Mouse (Mus musculus): ENCODE measurements at regions not wholly inside any gene's neighbourhood (a gene's known extent, or its start where the extent isn't known, plus 50 kb on each side); places are given as distances from the start of the nearest gene placed in this dataset.

DNA sequence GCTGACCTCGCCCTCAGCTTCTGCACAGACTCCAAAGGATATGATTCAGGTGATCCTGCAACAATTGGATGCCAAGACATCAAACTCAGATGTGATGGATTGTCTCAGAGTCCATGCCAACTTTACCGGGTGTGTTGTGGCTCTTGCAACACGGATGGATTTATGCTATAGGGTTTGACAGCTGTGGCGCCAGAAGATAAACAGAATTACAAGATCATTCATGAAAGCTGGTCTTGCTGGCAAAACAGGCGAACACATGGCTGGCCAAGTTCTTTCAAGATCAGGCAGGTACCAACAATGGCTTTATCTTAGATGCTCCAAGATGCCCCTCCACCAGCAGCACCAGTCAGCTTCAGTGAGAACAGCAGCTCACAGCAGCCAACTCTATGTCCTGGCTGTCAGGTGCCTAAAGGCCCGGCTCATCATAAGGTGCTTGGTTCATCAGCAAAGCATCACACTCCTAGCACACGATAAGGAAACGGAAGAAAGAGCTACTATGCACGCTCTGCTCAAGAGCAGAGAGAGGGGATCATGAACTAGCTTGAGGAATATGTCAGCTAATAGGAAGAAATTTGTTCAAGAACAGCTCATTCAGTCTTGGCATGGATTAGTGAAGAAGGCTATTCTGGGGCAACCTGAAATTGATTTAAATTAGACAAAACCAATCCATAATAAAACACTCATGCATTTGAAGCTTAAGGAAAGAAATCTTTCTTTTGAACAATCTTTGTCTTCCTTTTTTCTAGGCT, 229.9 kb upstream of the Map3k1 start:
- no peak for DNase-seq (ENCODE audit: low spot score in 2 of 2)

DNA sequence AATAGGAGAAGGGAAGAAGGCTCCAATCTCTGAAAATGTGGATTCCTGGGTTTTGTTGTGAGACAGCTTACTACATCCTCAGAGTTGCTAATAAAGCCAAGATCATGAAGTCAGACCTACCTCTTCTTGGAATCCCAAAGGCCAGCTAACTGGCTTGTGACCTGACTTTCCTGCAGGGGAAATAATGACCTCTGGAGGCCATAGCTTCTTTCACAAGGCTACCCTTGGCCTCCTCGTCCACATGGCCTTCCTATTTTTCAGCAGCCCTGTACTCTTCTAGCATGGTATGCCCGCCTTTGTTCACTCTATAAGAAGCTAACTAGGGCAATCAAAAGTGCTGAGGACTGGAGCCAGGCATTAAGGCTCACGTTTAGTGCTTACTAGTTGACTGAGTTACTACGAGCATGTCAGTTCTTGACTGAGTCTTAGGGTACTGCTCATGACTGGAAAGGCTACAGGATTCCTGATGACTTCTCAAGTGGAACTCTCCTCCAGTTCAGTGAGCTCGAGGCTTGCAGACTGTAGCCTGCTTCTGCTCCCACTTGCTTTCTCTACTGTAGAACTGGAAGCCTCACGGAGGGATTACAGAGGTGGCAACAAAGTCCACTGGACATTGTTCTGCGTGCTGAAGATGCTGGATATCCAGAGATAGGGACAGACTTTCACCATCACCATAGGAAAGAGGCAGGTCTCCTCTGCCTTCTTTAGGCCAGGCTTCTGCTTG, 230.8 kb upstream of the Map3k1 start:
- no peak for DNase-seq (ENCODE audit: low spot score in 2 of 2)

DNA sequence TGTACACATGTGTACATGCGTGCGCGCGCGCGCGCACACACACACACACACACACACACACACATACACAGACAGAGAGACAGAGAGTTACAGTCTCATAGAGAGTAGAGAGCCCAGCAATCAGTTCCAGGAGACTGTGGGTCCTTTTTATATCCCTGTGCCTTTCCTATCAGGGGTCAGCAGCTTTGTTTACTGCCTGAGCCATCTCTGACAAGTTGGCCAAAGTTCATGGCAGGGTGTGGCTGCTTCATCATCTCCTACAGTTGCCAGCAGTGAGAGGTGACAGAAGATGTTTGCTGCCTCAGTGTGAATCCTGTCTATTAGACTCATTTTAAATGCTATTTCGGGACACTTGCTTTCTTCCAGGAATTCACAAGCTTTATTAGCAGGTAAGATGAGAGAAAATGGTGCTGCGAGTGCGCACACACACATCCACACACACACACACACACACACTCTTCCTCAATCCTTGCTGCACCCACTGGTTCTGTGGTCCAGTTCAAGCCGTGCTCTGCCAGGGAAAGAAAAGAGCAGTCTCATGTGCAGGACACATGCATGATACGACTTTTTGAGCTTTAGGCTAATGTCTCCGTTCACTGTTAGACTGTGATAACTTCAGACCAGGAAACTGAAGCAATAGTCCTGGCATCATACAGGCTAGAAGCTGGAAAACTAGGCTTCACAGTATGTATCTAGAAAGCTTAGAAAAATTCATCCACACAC, 234.9 kb upstream of the Map3k1 start:
- DNase-seq (ENCODE audit: low spot score in 2 of 2) = no peak

DNA sequence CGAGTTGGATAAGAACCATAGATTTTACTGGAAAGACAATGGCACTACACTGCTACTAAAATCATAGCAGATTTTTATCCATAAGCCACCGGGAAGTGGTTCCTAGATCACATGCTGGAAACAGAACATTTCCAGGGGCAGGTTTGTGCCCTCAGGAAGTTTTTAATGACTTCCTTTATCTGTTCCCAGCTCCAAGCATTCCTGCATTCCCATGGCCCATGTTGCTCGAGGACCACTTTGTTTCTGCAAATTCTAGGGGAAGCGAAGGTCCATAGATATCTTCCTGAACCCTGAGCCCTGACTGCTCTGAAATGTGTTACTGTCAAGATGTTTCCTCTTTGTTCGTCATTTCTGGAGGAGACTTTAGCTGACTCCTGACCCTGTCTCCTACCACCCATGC, 235.6 kb upstream of the Map3k1 start:
- DNase-seq (ENCODE audit: low spot score in 2 of 2) = no peak

DNA sequence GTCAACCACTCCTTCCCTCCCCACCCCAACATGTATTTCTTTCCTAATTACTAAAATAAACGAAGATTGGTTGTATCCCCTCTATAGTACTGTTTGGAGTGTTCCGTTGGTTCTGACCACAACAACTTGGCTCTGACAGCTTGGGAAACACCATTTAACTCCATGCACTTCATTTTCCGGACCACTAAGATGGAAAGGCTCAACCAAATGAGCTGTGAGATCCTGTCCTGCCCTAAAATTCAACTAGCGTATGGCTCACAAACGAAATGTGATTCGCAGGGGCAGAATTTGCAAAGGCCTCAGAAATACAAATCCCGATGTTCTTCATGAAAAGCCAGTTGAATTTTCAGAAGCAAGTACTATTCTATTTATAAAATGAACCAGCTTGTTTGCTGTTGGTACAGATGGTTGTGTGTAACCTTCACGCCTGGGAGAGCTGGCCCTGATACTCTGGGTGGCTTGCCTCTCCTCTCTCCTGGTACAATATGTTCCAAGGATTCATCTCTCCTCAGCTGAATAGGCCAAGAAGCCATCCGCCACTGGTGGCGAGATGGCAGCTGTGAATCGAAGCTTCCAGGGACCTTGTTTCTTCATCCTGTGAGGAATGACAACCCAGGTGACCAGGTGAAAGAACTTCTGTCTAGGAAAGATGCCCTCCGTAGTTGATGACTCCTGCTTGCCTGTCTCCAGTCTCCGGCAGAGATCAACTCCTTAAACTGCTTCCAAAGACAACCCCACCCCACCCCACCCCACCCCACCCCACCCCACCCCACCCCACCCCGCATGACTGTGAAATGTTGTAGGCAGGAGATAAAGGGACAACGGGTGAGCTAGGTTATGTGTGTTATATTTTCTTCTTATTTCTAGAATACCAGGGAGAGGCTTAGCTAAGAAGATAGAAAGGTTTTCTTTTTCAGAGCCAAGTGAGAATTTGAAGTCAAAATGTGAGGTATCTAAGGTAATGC, 237.7 kb upstream of the Map3k1 start:
- no peak for DNase-seq (ENCODE audit: low spot score in 2 of 2)

DNA sequence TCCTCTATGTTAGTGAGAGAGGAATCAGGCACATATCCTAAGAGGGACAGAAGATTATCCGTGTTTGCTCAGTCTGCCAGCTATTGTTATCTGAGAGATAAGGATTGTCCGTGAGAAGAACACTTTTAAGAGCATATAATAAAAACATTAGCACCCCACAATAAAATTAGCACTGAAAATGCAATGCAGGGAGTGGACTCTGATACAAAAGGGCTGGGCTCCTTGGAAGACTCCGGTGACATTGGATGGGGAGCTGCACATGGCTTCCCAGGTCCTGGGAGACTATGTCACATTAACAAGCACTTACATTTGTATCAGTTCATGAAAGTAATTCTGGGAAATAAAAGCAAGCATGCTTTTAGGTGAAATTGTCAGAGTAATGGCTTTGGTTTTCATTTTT, 238.6 kb upstream of the Map3k1 start:
- DNase-seq (ENCODE audit: low spot score in 2 of 2) = no peak

DNA sequence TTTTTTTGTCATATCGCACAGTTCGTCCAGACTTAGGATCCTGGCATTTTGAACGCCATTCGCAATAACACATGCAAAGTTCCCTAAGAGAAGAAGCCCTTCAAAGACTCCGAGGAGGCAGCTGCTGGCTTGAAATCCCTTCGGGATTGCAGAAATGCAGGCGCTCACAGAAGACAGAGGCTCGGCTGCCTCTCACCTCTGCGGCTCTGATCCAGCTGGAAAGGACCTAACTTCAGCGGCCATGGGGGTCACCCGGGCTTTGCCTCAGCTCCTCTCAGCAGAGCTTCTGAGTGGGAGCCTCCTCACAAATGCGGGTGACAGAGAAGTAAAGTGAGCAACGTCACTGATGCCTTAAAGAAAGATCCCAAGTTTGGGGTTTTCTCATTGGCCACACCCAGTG, 239.1 kb upstream of the Map3k1 start:
- DNase-seq (ENCODE audit: low spot score in 2 of 2) = no peak

DNA sequence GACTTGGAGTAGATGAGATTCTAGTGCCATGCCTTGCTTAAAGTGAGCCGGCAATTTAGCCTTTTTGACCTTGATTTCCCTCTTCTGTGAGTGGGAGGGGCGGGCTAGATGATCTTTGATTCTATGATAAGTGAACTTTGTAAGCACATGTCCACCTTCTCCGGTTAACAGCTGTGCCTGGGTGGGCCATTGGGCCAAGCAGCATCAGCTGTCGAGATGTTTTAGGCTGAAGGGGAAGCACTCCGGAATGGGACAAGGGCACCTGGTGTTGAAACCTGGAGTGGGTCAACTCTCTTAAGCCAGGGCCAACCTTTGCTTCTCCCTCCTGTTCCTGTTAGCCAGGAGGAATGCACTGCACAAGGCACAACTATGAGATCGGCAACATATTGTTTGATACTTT, 239.5 kb upstream of the Map3k1 start:
- no peak for DNase-seq (ENCODE audit: low spot score in 2 of 2)

DNA sequence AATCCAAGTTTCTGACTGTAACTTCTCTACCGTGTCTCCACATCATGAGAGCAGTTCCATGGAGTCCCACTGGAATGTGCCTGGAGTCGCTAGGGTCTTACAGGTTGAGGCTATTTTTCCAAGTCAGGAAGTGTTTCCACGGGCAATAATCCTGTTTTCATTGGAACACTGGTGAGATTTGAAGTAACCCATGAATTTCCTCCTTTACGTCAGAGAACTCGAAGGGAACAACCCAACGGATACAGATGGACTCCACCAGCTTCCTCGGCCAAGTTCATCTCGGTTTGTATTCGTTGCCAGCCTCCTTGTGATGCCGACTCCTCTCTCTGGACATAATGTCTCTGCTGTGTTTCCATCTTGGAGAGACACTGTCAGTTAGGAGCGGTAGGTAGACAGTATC, 237.4 kb upstream of the Ankrd55 start:
- no peak for DNase-seq (ENCODE audit: low spot score in 2 of 2)

DNA sequence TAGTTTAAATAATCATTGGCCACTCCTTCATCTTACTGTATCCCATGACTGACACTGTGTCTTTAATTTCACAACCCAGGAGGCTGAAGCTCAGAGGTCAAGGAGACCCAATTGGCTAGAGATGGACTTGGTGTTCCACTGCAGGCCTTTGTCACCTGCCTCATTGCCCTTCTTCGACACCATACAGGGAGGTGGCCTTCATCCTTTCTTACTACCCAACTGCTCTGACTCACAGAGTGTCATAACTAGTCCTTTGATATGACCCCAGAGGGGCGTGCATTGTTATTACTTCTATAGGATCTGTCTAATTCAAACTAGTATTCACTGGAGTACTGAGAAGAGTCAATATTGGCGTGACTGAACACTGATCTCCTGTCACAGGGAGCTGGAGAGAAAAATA, 236.2 kb upstream of the Ankrd55 start:
- no peak for DNase-seq (ENCODE audit: low spot score in 2 of 2)

DNA sequence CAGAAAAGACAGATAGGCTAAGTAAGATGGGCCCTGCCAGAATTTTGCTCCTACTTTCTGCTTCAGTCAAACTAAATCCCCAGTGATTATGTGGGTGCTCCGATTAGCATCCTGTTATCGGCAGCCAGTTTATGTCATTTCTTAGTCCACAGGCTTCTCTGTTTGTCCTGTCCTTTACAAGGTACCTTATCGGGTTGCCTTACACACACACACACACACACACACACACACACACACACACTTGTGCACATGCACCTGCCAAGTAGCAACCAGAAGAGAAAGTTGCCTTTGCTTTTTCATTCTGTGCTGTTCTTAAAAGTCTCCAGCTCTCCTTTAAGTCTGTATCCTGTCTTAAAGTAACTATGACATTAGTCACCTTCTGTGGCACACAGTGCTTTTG, 235.8 kb upstream of the Ankrd55 start:
- no peak for DNase-seq (ENCODE audit: low spot score in 2 of 2)

DNA sequence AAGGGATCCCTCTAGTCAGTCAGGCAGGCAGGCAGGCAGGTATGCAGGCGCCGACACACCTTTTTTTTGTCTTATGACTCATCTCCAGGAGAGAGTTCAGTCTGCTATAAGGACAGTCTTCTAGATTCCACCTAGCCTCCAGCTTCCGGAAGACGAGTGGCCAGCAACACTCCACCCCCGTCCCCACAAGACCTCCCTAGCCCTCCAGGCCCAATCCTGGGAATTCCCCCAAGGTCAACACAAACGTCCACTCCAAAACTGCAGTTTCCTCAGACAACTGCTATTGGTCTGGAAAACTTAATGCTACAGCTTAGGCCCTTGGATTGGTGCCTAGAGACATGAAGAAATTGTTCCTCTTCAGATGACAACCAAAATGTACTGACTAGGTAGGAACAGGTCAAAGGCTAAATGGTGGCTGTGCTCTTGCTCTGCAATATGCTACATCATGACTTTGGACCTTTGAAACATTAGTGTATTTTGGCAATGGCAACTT, 233.3 kb upstream of the Ankrd55 start:
- DNase-seq (ENCODE audit: low spot score in 2 of 2) = no peak

DNA sequence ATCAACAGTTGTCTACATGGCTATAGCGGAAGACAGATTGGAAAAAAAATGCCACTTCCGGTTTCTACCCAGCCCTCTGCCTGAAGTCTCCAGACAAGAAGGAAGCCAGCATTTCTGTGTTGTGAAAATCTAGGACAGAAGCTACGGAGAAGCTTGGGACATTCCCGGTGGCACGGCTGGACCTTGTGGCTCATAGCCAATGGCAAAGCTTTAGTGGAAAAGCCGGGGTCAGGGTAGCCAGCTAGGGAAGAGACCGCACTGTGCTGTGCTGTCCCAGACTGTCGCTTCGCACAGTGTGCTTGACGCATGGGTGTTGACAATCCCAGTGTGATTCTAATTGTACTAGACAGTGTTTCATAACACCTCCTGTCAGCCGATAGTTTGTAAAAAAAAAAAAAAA, 230.0 kb upstream of the Ankrd55 start:
- DNase-seq (ENCODE audit: low spot score in 2 of 2) = no peak

DNA sequence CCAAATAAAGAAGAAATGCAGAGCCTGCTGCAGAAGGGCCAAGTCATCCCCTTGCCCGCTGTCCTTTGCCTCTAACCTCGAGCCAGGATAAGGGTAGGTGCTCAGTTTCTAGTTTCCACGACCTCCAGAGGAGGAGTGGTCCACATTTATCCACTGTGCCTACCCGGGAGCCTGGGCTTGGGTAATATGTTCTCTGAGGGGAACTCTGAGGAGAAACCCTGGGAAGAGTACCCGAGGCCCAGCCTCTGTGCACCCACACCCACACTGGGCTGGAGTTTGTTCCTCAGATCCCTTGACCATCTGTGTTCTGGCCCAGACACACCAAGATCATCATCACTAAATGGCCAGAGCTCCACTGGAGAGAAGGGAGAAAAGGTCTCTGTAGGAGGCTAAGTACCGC, 229.5 kb upstream of the Ankrd55 start:
- no peak for DNase-seq (ENCODE audit: low spot score in 2 of 2)

DNA sequence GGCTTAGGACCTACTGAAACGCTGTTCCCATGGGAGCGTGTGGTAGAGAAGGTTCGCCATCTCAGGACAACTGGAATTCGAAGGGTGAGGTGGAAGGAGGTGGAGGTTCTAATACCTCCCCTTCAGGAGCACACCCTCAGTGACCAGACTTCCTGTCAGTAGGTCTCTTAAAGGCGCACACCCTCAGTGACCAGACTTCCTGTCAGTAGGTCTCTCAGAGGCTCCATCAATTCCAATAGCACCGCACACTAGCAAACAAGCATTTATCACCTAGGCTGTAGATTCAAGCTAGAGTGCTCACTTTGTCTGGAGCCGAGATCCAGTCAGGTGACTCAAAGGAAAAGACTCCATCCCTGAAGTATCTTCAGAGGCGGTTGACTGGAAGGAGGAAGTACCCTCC, 226.2 kb upstream of the Ankrd55 start:
- no peak for DNase-seq (ENCODE audit: low spot score in 2 of 2)

DNA sequence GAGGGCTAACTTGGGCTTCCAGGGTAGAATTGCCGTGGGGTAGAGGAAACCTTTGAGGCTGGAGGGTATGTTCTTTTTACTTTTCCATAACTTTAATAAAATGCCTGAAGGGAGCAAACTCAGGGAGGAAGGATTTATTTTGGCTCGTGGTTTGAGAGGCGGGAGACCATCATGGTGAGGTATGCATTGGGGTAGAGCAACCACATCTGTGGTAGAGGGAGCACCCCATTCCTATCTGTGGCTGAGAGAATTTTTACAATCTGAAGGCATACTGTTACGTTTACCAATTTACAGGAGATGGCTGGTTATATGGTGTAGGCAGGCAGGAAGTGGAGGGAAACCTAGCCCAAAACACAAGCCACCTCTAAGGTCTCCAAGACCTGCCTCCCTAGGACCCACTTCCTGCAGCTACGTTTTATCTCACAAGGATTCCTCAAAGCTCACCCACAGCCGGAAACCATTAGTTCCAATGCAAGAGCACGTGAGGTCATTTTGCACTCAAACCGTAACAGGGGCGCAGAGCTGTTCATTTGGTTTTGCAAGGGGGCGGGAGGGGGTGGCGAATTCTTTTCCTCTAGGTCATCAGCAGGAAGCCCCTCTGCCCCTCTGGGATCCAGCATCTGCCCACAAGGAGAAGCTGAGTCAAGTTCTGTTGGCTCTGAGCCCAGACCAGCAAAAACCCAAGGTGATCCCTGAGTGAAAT, 224.7 kb upstream of the Ankrd55 start:
- no peak for DNase-seq (ENCODE audit: low spot score in 2 of 2)

DNA sequence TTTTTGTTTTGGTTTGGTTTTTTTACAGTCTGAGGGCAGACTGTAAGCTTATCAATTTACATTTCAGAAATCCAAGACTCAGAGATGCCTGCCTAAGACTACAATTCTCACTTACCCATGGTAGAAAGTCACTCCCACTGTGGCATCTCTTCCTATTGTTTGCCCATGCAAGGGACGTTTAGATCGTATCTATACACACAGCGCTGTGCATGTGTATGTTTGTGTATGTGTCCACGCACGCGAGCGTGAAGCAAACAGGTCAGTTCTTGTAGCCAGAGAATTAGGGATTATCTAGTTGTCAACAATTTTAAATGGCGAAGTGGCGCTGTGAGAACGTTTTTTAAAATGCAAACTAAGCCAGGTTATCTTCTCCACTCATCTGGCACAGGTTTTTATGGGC, 223.6 kb upstream of the Ankrd55 start:
- no peak for DNase-seq (ENCODE audit: low spot score in 2 of 2)

DNA sequence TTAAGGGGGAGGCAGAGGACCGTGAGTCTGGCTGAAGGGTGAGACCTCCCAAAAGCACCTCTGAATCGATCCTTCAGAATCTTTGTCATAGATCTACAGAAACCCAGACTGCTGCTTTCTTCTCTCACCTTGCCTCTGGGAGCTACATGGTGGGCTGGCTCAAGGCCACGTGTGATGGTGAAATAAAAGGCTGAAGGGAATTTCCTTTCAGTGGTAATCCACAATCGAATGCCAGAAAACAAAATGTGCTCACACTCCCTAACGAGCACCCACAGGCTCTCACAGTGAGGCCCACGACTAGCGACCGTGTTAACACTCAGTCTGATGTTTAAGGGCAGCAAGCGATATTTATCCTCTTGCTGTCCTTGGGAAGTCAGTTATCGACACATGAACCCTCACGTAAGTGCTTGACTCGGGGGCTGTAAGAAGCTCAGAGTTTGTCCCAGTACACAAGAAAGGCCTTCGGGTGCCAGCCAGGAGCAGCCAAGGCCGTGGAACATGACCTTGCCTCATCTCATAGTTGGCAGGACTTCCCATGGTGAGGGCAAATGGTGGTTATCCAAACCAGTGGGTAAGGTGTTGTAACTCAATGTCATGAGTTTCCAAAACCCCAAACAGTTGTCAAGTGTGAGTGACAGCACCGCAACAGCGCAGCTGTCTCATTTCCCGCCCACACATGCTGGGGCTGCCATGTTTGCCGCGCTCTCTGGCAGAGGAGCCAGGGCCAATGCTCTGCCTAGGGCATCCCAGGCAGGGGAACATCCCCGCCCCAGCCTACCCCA, 221.0 kb upstream of the Ankrd55 start:
- no peak for DNase-seq (ENCODE audit: low spot score in 2 of 2)

DNA sequence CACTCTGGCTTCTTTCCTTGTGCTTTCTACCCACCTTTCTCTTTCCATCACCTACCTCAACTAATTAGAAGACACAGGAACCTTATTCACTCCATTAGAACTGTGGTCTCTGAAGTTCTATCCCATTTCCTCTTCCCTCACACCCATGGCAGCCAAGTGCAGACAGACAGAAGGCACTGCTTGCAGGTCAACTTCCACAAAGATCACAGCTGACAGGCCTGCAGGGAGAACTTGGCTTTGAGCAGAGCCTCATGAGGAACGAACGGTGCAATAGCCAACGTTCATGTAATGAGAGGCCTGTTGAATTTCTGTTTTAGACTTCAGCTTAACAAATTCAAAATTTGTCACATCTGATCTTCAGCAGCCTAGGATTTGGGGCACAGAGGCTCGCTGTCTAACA, 217.5 kb upstream of the Ankrd55 start:
- DNase-seq (ENCODE audit: low spot score in 2 of 2) = no peak

All from right cerebral cortex, postnatal 36 days (tissue).